Mouse (Mus musculus) cerebellum, adult 9-11 months (tissue): ENCODE results near the gene Neu3.

ENCODE experiments used
- DNase-seq: peaks from one replicate; pipeline ENCODE4 v3.0.0; 2022

Gene Neu3

GRCm38 (mm10) chr7:99790816-99791215, 37.4 kb downstream of the Neu3 start:
- no peak for DNase-seq

DNA sequence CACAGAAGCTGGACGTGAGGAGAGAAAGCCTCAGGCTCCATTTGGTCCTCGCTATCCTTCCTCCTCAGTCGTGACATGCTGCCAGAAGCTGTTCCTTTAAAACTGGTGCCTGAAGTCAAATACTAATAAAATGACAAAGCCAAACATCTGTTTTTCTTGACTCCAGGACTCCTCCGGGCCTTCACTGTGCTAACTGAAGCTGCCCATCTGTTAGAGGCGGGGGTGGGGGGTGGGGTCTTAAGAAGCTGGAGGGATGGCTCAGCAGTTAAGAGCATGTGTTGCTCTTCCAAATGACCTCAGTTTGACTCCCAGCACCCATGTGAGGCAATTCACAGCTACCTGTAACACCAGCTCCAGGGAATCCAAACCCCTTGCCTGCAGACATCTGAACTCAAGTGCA, 39.7 kb downstream of the Neu3 start:
- DNase-seq: no peak

GRCm38 (mm10) chr7:99787935-99788334, 40.3 kb downstream of the Neu3 start:
- DNase-seq: no peak

DNA sequence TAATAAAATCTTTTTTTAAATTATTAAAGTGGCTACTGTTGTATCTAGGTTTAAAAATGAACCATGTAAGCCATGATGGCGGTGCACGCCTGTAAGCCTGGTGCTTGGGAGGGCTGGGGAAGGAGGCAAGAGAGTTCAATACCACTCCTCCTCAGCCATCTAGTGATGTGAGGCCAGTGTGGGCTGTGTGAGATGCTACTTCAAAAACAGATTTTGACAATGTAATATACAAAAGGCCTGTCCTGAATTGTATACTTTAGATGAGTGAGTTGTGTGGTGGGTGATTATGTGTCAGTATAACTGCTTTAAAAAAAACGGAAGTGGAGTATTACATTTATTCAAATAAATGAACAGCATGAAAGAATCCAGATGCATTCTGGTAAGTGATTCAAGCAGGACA, 41.4 kb downstream of the Neu3 start:
- DNase-seq: no peak

- no peak for DNase-seq
These were observed 42.7 kb downstream of the Neu3 start for GRCm38 (mm10) chr7:99785553-99785952.

GRCm38 (mm10) chr7:99783421-99783820, 44.8 kb downstream of the Neu3 start:
- DNase-seq: no peak

DNA sequence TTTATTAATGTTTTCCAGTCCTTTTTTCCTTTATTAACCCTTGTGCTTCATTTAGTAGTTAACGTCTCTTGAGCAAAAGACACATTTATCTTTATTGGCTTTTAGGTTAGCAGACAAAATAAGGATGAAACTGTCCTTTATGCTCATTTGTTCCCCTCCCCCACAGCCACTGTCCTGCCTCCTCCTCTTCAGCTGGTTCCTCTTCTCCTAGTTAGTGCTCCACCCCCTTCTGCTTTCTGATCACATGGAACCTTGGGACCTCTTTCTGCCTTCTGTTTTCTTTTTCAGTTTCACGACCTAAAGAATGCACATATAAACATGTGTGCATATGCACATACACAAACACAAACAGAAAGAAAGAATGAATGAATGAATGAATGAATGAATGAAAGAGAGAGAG, 46.3 kb downstream of the Neu3 start:
- DNase-seq: no peak

GRCm38 (mm10) chr7:99781385-99781784, 46.8 kb downstream of the Neu3 start:
- DNase-seq: no peak

GRCm38 (mm10) chr7:99763207-99763606, 65.0 kb downstream of the Neu3 start, which contains the start of gene Olfr521:
Gene Olfr521 (plus strand): TSS chr7:99763507.
- no peak for DNase-seq
